Mouse (Mus musculus) CH12.LX (cell line): ENCODE measurements around the gene Hpse2.

Source experiments
- CTCF ChIP-seq, 2 experiments: IDR thresholded peaks in 1 of 2; conservative IDR thresholded peaks in 1 of 2; 2 replicates each; pipeline ENCODE4 v1.5.1; 2011 to 2012; ENCODE audit warnings: low read depth in 2 of 2, low read length in 2 of 2, improper control_type of control experiment in 1 of 2, inconsistent platforms in 1 of 2, mild to moderate bottlenecking in 1 of 2, moderate library complexity in 1 of 2
- EP300 ChIP-seq: IDR thresholded peaks from 2 replicates; pipeline ENCODE4 v1.6.1; 2011; ENCODE audit warnings: low read length, improper control_type of control experiment
- ETS1 ChIP-seq: conservative IDR thresholded peaks from 2 replicates; pipeline ENCODE4 v1.6.1; 2012; ENCODE audit warnings: low read depth, mild to moderate bottlenecking, inconsistent platforms, low read length, improper control_type of control experiment, moderate library complexity
- HCFC1 ChIP-seq: IDR thresholded peaks from 2 replicates; pipeline ENCODE4 v1.6.1; 2012; ENCODE audit warnings: low read depth, mild to moderate bottlenecking, inconsistent platforms, low read length, improper control_type of control experiment
- MAFK ChIP-seq: IDR thresholded peaks from 2 replicates; pipeline ENCODE4 v1.6.1; 2011; ENCODE audit warnings: low read length, improper control_type of control experiment; ENCODE audit not compliant: insufficient replicate concordance
- MXI1 ChIP-seq: IDR thresholded peaks from 2 replicates; pipeline ENCODE4 v1.6.1; 2011; ENCODE audit warnings: mild to moderate bottlenecking, low read depth, low read length, improper control_type of control experiment
- MYC ChIP-seq: IDR thresholded peaks from 2 replicates; pipeline ENCODE4 v1.6.1; 2011; ENCODE audit warnings: low read depth, mild to moderate bottlenecking, improper control_type of control experiment, low read length
- POLR2A ChIP-seq: IDR thresholded peaks from 2 replicates; pipeline ENCODE4 v1.6.1; 2011; ENCODE audit warnings: low read depth, mild to moderate bottlenecking, improper control_type of control experiment, low read length
- SIN3A ChIP-seq: IDR thresholded peaks from 2 replicates; pipeline ENCODE4 v1.6.1; 2012; ENCODE audit warnings: low read length, improper control_type of control experiment, inconsistent platforms
- TBP ChIP-seq: conservative IDR thresholded peaks from 2 replicates; pipeline ENCODE4 v1.6.1; 2011; ENCODE audit warnings: low read depth, low read length, improper control_type of control experiment
- UBTF ChIP-seq: IDR thresholded peaks from 2 replicates; pipeline ENCODE4 v1.6.1; 2012; ENCODE audit warnings: low read depth, mild to moderate bottlenecking, inconsistent platforms, low read length, improper control_type of control experiment, moderate library complexity
- USF1 ChIP-seq: IDR thresholded peaks from 2 replicates; pipeline ENCODE4 v1.6.1; 2014; ENCODE audit warnings: low read depth, mild to moderate bottlenecking, inconsistent platforms, low read length, improper control_type of control experiment
- ZC3H11A ChIP-seq: IDR thresholded peaks from 2 replicates; pipeline ENCODE4 v1.6.1; 2012; ENCODE audit warnings: low read depth, mild to moderate bottlenecking, inconsistent platforms, low read length, improper control_type of control experiment
- ZMIZ1 ChIP-seq: IDR thresholded peaks from 2 replicates; pipeline ENCODE4 v1.6.1; 2012; ENCODE audit warnings: low read depth, mild to moderate bottlenecking, inconsistent platforms, low read length, improper control_type of control experiment

DNA sequence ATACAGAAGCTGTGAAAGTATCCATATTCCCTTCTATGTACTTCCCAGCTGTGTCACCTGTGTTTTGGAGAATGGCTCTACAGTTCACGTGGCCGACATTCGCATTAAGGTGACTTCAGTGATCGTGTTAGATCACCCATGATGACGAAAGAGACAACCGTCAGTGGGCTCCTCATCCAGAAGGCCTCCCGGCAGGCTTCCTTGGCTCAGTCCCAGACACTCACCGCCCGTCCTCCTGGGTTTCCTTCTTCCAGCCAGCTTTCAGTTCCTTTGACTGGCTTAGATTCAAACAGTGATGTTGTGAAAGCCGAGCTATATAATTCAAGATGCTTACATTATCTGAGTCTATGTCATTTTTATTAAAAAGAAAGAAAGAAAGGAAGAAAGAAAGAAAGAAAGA, 550.6 kb downstream of the Hpse2 start:
- TF ChIP-seq CTCF (conservative IDR thresholded peaks at IDR 0.05 in 1 of 2, IDR thresholded peaks at IDR 0.05 in 1 of 2; ENCODE audit: low read depth in 2 of 2, low read length in 2 of 2) (no peak), EP300 (no peak), POLR2A (no peak), HCFC1 (no peak), MYC (no peak), TBP (no peak), USF1 (no peak), SIN3A (no peak), ZMIZ1 (no peak), MAFK (no peak), ETS1 (no peak), ZC3H11A (no peak), UBTF (no peak), MXI1 (no peak)
